Mouse (Mus musculus) gastrocnemius, postnatal 14 days (tissue): ENCODE data around the gene Ddt. TPM values are rescaled to one million over a fixed set of nuclear protein-coding genes. Genes with fewer than 3 reads are reported as not detected.
A peak's percentile ranks its signal among the peaks of the same experiment; 100 is the strongest.

Experiments
- DNase-seq: peaks from one replicate; pipeline ENCODE4 v3.0.0; 2021; ENCODE audit warnings: mixed read lengths
- intact Hi-C: fragments of 180-260 bp; cut with DNase I; formaldehyde crosslinking; loops from one replicate; pipeline ENCODE4 v1.15.1; 2025; ENCODE audit warnings: low total_unique reads
- long read RNA-seq, 2 experiments: library from polyadenylated mRNA; stranded (forward); transcript quantifications; one replicate each; pipeline ENCODE4 v2.0.0; 2021
- total RNA-seq, 2 experiments: library from RNA; stranded (reverse); gene quantifications; 2 replicates each; pipeline ENCODE4 v1.2.3; 2021

Ddt gene
- 10 to 100 TPM; 36.8 to 39.9 TPM for total RNA-seq
- long read RNA-seq, experiment 1, transcript Ddt-201 (3 exons, 649 nt), result major isoform, 11 of 11 reads
- long read RNA-seq, experiment 1, partial matches to known transcripts, result 0 of 11 reads
- long read RNA-seq, experiment 1, other reads (novel, unspliced or antisense), result 0 of 11 reads
- long read RNA-seq, experiment 2, transcript Ddt-201 (3 exons, 649 nt), result major isoform, 30 of 31 reads
- long read RNA-seq, experiment 2, partial matches to known transcripts, result 0 of 31 reads
- long read RNA-seq, experiment 2, other reads (novel, unspliced or antisense), result 1 of 31 reads

DNA sequence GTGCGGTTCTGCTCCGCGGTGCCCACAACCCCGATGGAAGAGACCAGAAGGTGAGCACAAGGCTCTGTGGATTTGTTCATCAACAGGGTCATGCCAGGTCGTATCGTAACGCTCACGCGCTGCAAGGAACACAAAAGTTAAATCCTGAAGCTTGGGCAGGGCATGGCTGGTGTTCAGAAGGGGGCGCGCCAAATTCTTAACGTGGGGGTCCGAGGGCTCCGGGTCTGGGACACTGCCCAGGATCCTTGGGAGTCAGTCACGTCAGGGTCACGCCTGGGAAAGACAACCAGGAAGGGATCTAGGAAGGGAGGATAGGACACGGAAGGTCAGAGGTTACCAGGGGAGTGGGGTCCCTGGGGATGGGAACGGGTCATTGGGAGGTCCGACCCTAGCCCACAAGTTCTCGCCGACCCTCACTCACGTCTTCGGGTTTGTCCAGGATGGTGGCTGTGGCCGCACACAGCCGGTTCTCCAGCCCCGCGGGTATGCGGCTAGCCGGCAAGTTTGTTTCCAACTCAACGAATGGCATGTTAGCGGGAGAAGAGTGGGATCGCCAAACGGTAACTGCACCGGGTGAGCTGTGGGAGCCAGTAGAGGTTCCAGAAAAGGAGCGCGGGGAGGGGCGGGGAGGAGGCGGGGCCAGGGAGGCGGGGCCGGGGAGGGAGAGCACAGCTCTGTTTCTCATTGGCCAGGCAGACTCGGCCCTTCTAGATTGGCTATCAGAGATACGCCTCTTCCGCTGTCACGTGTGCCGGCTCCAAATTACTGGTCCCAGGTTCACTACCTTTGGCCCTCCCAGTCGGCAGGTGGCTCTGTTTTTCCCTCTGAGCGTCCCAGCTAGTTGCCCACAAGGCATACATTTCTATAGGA, at the start of gene Ddt:
Gene Ddt (minus strand): TSS at position 620 of the 870 bp plus-strand sequence.
- DNase-seq, result peak; percentile 87
- intact Hi-C loops, result no loop called here

DNA sequence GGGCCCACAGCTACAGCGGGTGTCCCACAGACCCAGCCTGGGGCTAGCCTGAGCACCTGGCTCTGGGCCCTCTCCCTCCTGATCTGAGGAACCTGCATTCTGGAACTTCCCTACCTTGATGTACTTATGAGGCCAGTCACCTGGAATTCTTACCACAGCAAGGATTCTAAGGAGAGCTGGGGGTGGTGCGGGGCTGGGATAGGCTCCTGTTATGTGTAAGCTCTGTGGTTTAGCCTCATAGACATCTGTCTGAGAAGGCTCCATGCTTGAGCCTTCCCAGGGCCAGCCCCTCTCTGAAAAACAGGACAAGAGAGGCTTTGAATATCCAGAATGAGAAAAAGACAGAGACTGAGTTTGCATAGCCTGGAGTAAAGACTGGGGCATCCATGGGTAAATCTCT, 49.2 kb upstream of the Ddt start, which contains the start of gene Gstt4:
Gene Gstt4 (minus strand): TSS at position 101 of the 400 bp plus-strand sequence.
- DNase-seq, result no peak
- intact Hi-C loops, result no loop called here

DNA sequence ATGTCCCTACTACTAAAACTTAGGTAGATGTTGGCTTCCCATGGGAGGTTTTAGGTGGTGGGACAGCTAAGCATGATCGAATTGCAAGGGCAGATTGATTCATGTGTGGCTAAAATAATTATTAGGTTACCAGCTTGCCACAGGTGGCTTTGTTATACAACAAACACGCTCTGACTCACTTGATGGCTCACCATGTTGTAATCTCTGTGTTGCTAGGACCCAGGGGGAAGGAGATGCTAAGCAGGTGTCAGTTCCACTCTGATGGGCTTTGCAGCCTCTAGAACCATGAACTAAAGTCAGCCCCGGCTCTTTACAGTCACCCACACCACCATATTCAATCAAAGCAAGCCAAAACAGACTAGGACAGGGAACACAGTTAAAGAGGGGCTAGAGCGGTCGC, 46.7 kb upstream of the Ddt start:
- intact Hi-C loops, result no loop called here
- no peak for DNase-seq

GRCm38 (mm10) chr10:75818641-75819040, 45.4 kb upstream of the Ddt start:
- DNase-seq, result no peak
- intact Hi-C loops, result no loop called here

DNA sequence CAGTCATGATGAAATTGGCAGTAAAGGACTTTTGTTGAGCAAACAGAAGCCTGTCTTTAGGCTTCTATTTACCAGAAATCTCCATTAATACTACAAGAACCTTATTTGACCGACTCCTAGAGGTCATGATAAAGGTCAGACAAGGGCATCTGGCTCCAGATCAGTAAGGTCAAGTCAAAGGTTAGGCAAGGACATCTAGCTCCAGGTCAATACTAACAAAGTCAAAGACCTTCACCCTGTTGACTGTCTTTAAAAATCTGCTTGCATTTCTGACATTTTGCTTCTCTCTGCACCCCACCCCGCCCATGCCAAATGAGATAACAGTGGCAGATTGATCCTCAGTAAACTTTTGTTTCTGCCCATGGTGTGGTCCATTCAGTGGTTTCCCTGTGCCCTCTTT, 31.0 kb upstream of the Ddt start:
- intact Hi-C loops, result no loop called here

DNA sequence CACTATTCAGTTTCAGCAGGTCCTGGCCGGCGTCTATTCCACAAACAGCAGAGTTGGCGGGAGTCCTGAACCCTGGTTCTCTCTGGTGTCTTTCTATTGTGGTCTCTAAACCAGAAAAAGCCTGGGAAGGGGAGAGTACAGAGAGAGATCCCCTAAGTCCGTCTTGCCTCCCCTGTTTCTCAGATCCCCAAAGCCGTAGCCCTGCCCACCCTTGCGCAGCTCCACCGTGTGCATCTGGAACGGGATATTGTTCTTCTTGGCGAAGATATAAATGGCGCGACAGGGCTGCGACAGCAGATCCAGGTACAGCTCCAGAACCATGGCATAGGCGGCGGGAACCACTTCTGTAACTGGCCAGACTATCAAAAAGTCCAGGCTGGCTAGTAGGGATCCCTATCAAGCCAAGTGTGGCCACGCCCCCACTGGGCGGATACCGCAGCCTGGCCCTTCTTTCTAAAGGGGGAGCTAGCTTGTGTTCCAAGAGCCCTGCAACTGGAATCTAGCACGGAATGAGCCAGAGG, 25.0 kb upstream of the Ddt start, which contains the start of gene Gstt1:
Gene Gstt1 (minus strand): TSS at position 409 of the 521 bp plus-strand sequence.
- intact Hi-C loops, result no loop called here

More for the DNA sequence above, 31.0 kb upstream of the Ddt start:
- DNase-seq, result no peak

GRCm38 (mm10) chr10:75797619-75798175, 24.5 kb upstream of the Ddt start:
- peak; percentile 73 for DNase-seq
- intact Hi-C loops, result no loop called here

More for the DNA sequence above, 25.0 kb upstream of the Ddt start, which contains the start of gene Gstt1:
- DNase-seq, result peak; percentile 80

DNA sequence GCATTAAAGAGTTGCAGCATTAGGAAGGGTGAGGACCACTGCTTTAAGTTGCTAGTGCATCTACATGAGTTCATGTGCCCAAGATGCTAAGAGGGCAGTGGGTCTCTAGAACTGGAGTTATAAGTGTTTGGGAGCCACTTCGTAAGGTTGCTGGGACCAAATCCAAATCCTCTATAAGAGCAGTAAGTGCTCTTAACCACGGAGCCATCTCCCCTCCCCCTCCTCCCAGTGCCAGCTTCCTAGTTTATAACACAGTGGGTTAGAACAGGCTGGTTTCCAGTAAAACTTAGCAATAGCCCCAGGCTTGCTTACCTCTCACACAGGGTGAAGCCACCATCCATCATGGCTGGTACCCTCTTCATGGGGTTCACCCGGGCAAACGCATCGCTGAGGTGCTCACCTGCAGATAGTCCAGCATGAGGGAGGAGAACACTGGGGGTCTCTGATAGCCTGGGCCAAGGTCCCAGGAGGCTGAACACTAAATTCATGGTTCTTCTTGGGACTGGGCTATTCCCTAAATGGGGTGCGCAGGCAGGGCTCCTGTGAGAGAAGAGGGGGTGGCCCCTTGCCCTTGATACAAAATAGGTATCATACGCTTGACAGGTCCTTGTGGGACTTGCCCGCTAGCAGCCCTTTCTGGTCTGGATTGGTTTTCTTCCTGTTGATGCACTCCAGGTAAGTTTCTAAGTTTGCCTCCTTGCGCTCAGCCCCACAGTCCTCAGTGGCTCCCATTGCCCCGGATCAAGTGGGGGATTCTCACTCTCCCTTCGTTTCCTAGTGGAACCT, 23.7 kb upstream of the Ddt start:
- intact Hi-C loops, result no loop called here
- no peak for DNase-seq

GRCm38 (mm10) chr10:75794880-75795279, 21.7 kb upstream of the Ddt start:
- no peak for DNase-seq
- intact Hi-C loops, result no loop called here

GRCm38 (mm10) chr10:75790773-75791172, 17.6 kb upstream of the Ddt start:
- intact Hi-C loops, result no loop called here
- no peak for DNase-seq

- DNase-seq, result no peak
- intact Hi-C loops, result no loop called here
Observed at GRCm38 (mm10) chr10:75789841-75790240, 16.6 kb upstream of the Ddt start.

GRCm38 (mm10) chr10:75789081-75789735, 16.0 kb upstream of the Ddt start:
- no peak for DNase-seq
- intact Hi-C loops, result no loop called here

DNA sequence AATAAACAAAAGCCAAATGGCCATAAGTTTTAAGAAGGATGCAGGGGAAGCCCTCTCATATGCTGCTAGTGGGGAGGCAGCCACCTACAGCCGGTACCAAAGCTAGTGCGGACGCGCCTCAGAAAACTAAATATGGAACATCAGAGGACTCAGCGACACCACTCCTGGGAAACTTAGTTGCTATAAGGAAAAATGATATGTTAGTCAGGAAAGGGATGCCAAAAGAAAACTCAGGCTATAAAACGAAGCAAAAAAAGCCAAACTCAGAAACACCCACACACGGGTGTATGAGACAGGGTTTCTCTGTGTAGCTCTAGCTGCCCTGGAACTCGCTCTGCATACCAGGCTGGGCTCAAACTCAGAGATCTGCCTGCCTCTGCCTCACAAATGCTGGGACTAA, 15.1 kb upstream of the Ddt start:
- DNase-seq, result no peak
- intact Hi-C loops, result no loop called here

DNA sequence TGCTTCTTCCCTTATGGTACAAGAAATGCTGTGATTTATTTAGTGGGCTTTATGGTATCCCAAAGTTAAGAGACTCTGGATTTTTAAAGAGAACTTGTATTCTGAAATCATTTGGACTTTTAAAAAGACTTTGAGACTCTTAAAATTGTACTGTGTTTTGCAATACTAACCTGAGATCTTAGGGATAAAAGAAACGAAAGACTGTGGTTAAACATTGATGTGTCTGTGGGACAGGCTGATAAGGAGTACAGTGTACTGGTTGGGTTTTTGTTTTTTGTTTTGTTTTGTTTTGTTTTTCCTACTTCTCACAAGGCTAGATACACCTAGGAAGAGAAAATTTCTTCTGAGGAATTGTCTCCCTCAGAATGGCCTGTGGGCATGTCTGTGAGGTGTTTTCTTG, 12.2 kb upstream of the Ddt start:
- no peak for DNase-seq
- intact Hi-C loops, result no loop called here

DNA sequence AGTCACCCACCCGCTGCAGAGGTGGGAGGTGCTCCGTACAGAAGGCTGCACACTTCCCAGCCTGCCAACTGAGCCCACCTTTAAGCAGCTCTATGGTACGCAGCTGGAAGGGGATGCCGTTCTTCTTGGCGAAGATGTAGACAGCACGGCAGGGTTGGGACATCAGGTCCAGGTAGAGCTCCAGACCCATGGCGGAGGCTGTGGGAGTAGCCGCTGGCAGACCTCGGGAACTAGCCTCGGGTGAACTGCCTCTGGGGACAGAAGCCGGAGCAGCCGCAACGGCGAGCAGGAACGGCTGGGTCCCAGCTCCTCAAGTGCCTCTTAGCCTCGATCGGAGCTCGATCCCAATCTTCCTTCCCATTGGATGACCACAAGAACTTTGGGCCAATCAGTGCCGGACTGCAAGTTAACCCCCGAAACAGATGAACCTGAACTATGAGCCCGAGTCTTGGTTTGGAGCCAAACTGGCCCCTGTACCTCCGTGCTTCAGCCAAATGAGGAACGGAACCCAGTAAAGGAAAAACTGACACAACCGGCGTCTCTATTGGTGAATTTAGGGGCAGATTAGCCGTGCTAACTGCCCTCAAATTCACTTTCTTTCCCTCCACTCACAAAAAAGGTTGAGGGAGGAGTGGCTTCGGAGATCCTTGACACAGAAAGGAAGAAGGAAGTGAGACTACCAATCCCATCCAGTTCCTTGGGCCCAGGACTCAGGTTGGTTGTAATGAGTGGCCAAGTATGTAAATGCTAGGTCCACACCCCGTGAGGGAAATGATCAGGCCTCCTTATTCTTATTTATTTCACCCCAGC, 7.8 kb upstream of the Ddt start, which contains the start of the genes Gm20441 and Gstt3:
Gene Gm20441 (minus strand): TSS at position 186 of the 810 bp plus-strand sequence.
Gene Gstt3 (minus strand): TSS at position 646 of the 810 bp plus-strand sequence.
- intact Hi-C loops, result no loop called here
- DNase-seq, result peak; percentile 70

DNA sequence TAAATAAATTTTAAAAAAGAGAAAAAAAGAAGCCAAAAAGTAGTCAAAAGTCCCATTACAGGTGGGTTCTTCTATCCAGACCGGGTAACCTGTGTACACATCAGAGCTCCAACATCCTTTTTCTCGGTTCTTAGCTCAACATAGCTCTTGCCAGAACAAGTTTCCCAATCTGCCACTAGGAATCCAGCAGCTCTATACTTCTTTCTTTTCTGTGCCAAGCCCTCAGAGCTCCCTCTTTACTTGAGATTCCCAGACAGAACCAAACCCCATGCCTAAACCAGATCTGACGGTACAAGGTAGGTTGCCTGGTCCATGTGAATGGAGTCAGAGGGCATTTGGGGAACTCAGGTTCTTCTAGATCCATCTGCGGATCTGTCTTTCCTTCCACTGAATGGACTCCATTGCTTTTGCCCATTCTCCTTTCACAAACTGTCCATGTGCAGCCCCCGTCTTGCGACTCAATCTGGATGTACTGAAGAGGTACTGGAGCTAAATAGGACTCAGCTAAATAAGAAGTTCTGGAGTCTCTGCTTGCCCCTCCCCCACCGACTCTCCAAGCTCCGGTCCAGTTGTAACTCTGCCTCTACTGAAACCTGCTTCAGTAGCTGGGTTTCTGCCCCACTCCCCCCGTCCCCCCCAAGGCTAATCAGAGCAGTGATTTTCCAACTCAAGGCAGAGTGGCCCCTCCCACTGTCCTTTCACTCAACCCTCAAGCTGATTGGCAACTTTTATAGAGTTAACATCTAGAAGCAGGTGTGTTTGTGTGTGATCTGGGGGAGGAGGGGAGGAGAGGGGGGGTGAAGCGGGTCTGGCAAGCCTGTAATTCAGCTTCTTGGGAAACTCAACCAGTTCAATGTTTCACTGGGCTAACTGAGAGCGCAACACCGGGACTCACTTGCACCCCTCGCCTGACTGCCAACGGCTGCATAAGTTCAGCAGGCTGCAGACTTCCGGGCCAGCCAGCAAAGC, 6.3 kb upstream of the Ddt start:
- DNase-seq, result no peak
- intact Hi-C loops, result no loop called here

GRCm38 (mm10) chr10:75777885-75778284, 4.7 kb upstream of the Ddt start:
- intact Hi-C loops, result no loop called here
- no peak for DNase-seq
